Mouse (Mus musculus): ENCODE measurements at regions not wholly inside any gene's neighbourhood (a gene's known extent, or its start where the extent isn't known, plus 50 kb on each side); places are given as distances from the start of the nearest gene placed in this dataset.
A peak's percentile ranks its signal among the peaks of the same experiment; 100 is the strongest.

- DNase-seq: no peak
Measured at GRCm38 (mm10) chr19:28732998-28733397, 53.1 kb upstream of the Glis3 start.

- DNase-seq: no peak
Measured at GRCm38 (mm10) chr19:28733781-28734180, 53.9 kb upstream of the Glis3 start.

- DNase-seq: peak; percentile 85 to 86
Measured at GRCm38 (mm10) chr19:28743176-28743793, 63.4 kb upstream of the Glis3 start.

GRCm38 (mm10) chr19:28745105-28745504 lies 65.2 kb upstream of the Glis3 start:
- DNase-seq: no peak

GRCm38 (mm10) chr19:28745534-28745933 lies 65.7 kb upstream of the Glis3 start:
- DNase-seq: no peak

GRCm38 (mm10) chr19:28751091-28751490 lies 71.2 kb upstream of the Glis3 start:
- peak; percentile 50 to 62 for DNase-seq

GRCm38 (mm10) chr19:28758854-28759253 lies 76.0 kb upstream of the Slc1a1 start:
- DNase-seq: peak; percentile 74 to 77

- DNase-seq: no peak
Measured at GRCm38 (mm10) chr19:28764795-28765360, 70.0 kb upstream of the Slc1a1 start.

- no peak for DNase-seq
Measured at GRCm38 (mm10) chr19:28768218-28768617, 66.6 kb upstream of the Slc1a1 start.

GRCm38 (mm10) chr19:28770419-28770818 lies 64.4 kb upstream of the Slc1a1 start:
- DNase-seq: no peak

- no peak for DNase-seq
Measured at GRCm38 (mm10) chr19:28771836-28772235, 63.0 kb upstream of the Slc1a1 start.

GRCm38 (mm10) chr19:28772840-28773570 lies 61.8 kb upstream of the Slc1a1 start:
- no peak for DNase-seq

- peak; percentile 37 to 52 for DNase-seq
Measured at GRCm38 (mm10) chr19:28776868-28777267, 58.0 kb upstream of the Slc1a1 start.

- DNase-seq: no peak
Measured at GRCm38 (mm10) chr19:28777674-28778073, 57.2 kb upstream of the Slc1a1 start.

GRCm38 (mm10) chr19:28778386-28778785 lies 56.5 kb upstream of the Slc1a1 start:
- no peak for DNase-seq

GRCm38 (mm10) chr19:28781971-28782370 lies 52.9 kb upstream of the Slc1a1 start:
- no peak for DNase-seq
